Mouse (Mus musculus) heart, embryonic 10.5 days (tissue): ENCODE measurements around the gene Dap. TPM values are rescaled to one million over a fixed set of nuclear protein-coding genes. Genes with fewer than 3 reads are reported as not detected.

Experiments
- DNase-seq: peaks from one replicate; pipeline ENCODE4 v3.0.0-alpha.2; 2017; ENCODE audit warnings: low spot score
- H3K27ac ChIP-seq: fragments of 300-500 bp; sonication (generic); 2 replicates; pipeline ENCODE4 v1.5.1; 2016; ENCODE audit warnings: mild to moderate bottlenecking
- H3K27me3 ChIP-seq: fragments of 300-500 bp; sonication (generic); 2 replicates; pipeline ENCODE4 v1.6.1; 2016; ENCODE audit warnings: mild to moderate bottlenecking; ENCODE audit not compliant: poor library complexity, insufficient read depth, severe bottlenecking
- H3K36me3 ChIP-seq: fragments of 300-500 bp; sonication (generic); 2 replicates; pipeline ENCODE4 v1.6.1; 2016; ENCODE audit warnings: mild to moderate bottlenecking, moderate library complexity
- H3K4me1 ChIP-seq: fragments of 300-500 bp; sonication (generic); 2 replicates; pipeline ENCODE4 v1.6.1; 2016; ENCODE audit warnings: mild to moderate bottlenecking
- H3K4me3 ChIP-seq: fragments of 300-500 bp; sonication (generic); 2 replicates; pipeline ENCODE4 v1.5.1; 2016; ENCODE audit warnings: mild to moderate bottlenecking, moderate library complexity
- H3K9me3 ChIP-seq: fragments of 300-500 bp; sonication (generic); 2 replicates; pipeline ENCODE4 v1.6.1; 2016; ENCODE audit warnings: mild to moderate bottlenecking, moderate library complexity
- WGBS: fragments of 180-500 bp; shearing (Covaris S2); methylation state at CpG from one replicate; pipeline ENCODE4 v1.1.7; 2016; 5-methylcytosine and 5-hydroxymethylcytosine counted together
- polyA plus RNA-seq: library from polyadenylated mRNA; unstranded; fragments of >200 nt; fragmentation: Nextera tagmentation; extraction: Ambion mirVana; gene quantifications from 2 replicates; pipeline ENCODE4 v1.2.1, GENCODE M21; 2016

The Dap gene
- polyA plus RNA-seq, 1 experiment from 2014 or later = 49.2 TPM

DNA sequence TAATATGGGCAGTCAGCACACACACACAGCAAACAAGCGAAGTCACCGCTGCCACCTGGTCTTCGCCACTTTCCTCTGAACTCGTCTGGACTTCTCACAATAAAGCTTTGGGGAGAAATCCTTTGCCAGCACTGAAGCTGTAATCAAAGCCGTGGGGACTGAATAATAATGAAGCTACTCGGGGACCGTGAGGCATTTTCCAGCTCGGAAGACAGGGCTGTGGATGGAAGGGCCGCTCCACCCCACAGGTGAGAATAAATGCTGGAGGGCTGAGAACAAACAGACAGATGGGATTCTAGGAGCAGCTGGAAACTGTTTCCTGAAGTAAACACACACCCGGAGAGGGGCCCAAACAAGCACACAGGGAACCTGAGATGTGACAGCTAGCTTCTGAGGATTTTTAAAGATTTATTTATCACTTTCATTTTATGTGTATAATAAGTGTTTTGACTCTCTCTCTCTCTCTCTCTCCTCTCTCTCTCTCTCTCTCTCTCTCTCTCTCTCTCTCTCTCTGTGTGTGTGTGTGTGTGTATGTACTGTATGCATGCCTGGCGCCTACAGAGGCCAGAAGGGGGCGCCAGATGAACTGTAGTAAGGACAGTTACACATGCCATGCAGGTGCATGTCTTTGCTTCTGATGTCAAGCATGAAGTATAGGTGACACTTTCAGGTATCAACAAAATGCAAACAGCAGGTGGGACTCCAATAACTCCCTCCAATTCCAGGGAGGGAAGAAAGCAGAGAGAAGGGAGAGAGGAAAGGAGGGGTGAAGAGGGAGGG, 96.7 kb downstream of the Dap start:
- DNase-seq = no peak
- no peak overlapping the region for H3K4me3 ChIP-seq
- no peak overlapping the region for H3K27ac ChIP-seq
- H3K4me1 ChIP-seq = peaks cover 9% of the 10 kb centered on the region; the same call in 1 of the 2 replicates
- H3K27me3 ChIP-seq = no peaks in the 10 kb centered on the region
- 0 out of 2 replicates have a peak, but pooled peaks cover 2% of the 10 kb centered on the region for H3K36me3 ChIP-seq
- H3K9me3 ChIP-seq = no peaks in the 10 kb centered on the region
- 76% methylated on average over 12 of the region's 12 CpGs for WGBS

DNA sequence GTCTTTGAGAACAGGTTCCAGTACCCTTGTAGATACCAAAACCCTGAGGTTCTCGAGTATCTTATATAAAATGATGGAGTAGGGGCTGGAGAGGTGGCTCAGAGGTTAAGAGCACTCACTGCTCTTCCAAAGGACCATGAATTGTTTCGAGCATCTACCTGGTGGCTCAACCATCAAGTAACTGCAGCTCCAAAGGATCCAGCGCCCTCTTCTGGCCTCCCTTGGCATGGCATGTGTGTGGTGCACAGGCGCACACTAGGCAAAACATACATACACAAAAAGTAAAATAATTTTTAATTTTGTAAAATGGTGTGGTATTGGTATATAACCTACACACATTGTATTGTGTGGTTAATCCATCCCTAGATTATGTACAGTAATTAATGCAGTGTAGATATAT, 99.6 kb downstream of the Dap start:
- Histone ChIP-seq H3K9me3 (no peaks in the 10 kb centered on the region), H3K27ac (no peak overlapping the region), H3K4me1 (peaks cover 7% of the 10 kb centered on the region; the same call in 1 of the 2 replicates), H3K27me3 (no peaks in the 10 kb centered on the region), H3K4me3 (no peak overlapping the region), H3K36me3 (0 out of 2 replicates have a peak, but pooled peaks cover 2% of the 10 kb centered on the region)
- no peak for DNase-seq
- 71% methylated on average over 4 of the region's 4 CpGs for WGBS

Other genes starting within 250 kb of the Dap start
- 1.8 and 2.1 TPM in 2 replicates for gene Ankrd33b, start 143.4 kb downstream of the Dap start, polyA plus RNA-seq
- 3.4 and 3.7 TPM in 2 replicates for gene Ropn1l, start 229.4 kb downstream of the Dap start, polyA plus RNA-seq